11 mouse cellular contexts compared by ENCODE assay signal in the genomic region with DNA sequence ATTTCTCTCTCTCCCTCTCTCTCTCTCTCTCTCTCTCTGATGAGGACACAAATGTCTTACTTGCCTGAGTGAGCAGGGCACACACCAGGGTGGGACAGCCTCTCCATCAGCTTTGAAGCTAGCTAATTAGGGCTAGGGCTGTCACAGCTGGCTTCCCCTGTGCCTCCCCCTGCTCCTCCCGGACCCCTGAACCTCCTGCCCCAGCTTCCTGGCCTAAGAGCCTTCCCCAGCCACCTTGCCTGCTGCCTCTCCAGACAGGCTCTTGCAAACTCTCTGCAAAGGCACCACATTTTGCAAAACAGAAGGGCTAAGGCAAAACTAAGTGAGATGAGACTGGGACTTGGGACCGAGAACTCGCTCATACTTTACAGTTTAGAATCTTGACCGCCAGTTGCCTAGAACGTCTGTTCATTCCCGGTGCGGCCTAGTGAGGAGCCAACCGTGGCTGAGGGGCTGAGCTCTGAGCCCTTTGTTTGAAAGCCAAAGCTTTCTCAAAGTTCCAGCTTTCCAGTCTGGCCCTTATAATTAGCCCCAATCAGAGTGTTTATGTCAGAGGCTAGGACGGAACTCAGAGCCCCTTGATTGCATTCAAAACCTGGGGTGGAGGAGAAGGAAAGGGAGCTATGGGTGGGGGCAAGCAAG. TPM values are rescaled to one million over a fixed set of nuclear protein-coding genes. Genes with fewer than 3 reads are reported as not detected.
DNase-seq lines count a peak whose midpoint lies in the region; ATAC-seq and TF ChIP-seq lines count a peak whose summit lies in the region.
"Had no signal": no experiment of that assay in that cellular context is flagged by ENCODE, and none has a peak within 500 bp of the region (broad histone marks: within the 10 kb centered on the region; RNA-seq: fewer than 3 reads in every experiment).

No protein-coding gene starts in this region.

- H3K9me3 ChIP-seq in forebrain, embryonic 12.5 days, result no peaks in the 10 kb centered on the region
- no peaks in the 10 kb centered on the region for H3K9me3 ChIP-seq in midbrain, embryonic 13.5 days

- H3K27me3 ChIP-seq in kidney, adult 2 months (replicated peaks; ENCODE audit: control insufficient read depth, insufficient read depth, low read length), result no peaks in the 10 kb centered on the region
- peaks cover 6% of the 10 kb centered on the region; the same call in 1 of the 2 replicates for H3K27me3 ChIP-seq in forebrain, embryonic 12.5 days
- peaks cover 15% of the 10 kb centered on the region for H3K27me3 ChIP-seq in midbrain, embryonic 13.5 days

- no peak for TF ChIP-seq POLR2A in kidney, adult 2 months (IDR thresholded peaks at IDR 0.05; ENCODE audit: low read depth, low read length)

- peak; percentile 61 for DNase-seq in embryo, embryonic 10.5 days (ENCODE audit: low spot score)
- DNase-seq in embryo, embryonic 10 days (ENCODE audit: low spot score), result no peak
- DNase-seq in kidney, postnatal 10 days, result peak; percentile 34
- DNase-seq in kidney, adult 2 months, result no peak
- DNase-seq in layer of hippocampus, adult 9-11 months, result no peak
- no peak for DNase-seq in right cerebral cortex, adult 2 months (ENCODE audit: low spot score in 2 of 2)
- DNase-seq: gastrocnemius, postnatal 36 days; layer of hippocampus, postnatal 36 days; lung, postnatal 36 days had no signal

- no peaks in the 10 kb centered on the region for H3K36me3 ChIP-seq in kidney, adult 2 months (ENCODE audit: control insufficient read depth, insufficient read depth, low read length)
- no peaks in the 10 kb centered on the region for H3K36me3 ChIP-seq in forebrain, embryonic 12.5 days (replicated peaks)
- no peaks in the 10 kb centered on the region for H3K36me3 ChIP-seq in midbrain, embryonic 13.5 days

- H3K9ac ChIP-seq in forebrain, embryonic 12.5 days, result peak overlapping the region; percentile 45
- 0 out of 2 replicates have a peak overlapping the region, but pooled peaks have one; percentile 25 for H3K9ac ChIP-seq in midbrain, embryonic 13.5 days (replicated peaks)

- H3K4me1 ChIP-seq in kidney, adult 2 months (ENCODE audit: control insufficient read depth, insufficient read depth, low read length), result no peaks in the 10 kb centered on the region
- peaks cover 43% of the 10 kb centered on the region for H3K4me1 ChIP-seq in forebrain, embryonic 12.5 days
- H3K4me1 ChIP-seq in midbrain, embryonic 13.5 days (replicated peaks), result peaks cover 52% of the 10 kb centered on the region

- no peak overlapping the region for H3K4me3 ChIP-seq in kidney, adult 2 months (ENCODE audit: insufficient read depth, low read depth, low read length)
- peak overlapping the region; percentile 4; the same call in 1 of the 2 replicates for H3K4me3 ChIP-seq in forebrain, embryonic 12.5 days (replicated peaks)
- no peak overlapping the region for H3K4me3 ChIP-seq in midbrain, embryonic 13.5 days (replicated peaks)

- H3K27ac ChIP-seq in kidney, adult 2 months (ENCODE audit: insufficient read depth, low read depth, low read length), result no peak overlapping the region
- H3K27ac ChIP-seq in forebrain, embryonic 12.5 days, result peak overlapping the region; percentile 84
- H3K27ac ChIP-seq in midbrain, embryonic 13.5 days, result peak overlapping the region; percentile 51; the same call in 1 of the 2 replicates

- no peak for TF ChIP-seq CTCF in kidney, adult 2 months (conservative IDR thresholded peaks at IDR 0.05; ENCODE audit: insufficient read depth, insufficient read length, low read depth, low read length)

- ATAC-seq in forebrain, embryonic 12.5 days (ENCODE audit: low FRiP score), result peak; percentile 44
- no peak for ATAC-seq in midbrain, embryonic 13.5 days

- peak overlapping the region; percentile 82 for H3K4me2 ChIP-seq in forebrain, embryonic 12.5 days
- H3K4me2 ChIP-seq in midbrain, embryonic 13.5 days (replicated peaks), result no peak overlapping the region; the same call in 1 of the 2 replicates

- 51% methylated on average over 9 of the region's 9 CpGs for WGBS in kidney, adult 2 months
- WGBS in forebrain, embryonic 12.5 days, result 6% methylated on average over 9 of the region's 9 CpGs
- 9% methylated on average over 9 of the region's 9 CpGs for WGBS in midbrain, embryonic 13.5 days

RNA-seq across cellular contexts. Expression of gene Fzd2, which starts 6.6 kb away (rescaled TPM):
- polyA plus RNA-seq in kidney, adult 2 months (2012; rRNA removed), result 8.5 and 12.2 TPM in 2 replicates
- 42.2 and 42.3 TPM in 2 replicates for polyA plus RNA-seq in forebrain, embryonic 12.5 days (2016; fragmentation: Nextera tagmentation; extraction: Ambion mirVana)
- 10.8 and 13.2 TPM in 2 replicates for polyA plus RNA-seq in midbrain, embryonic 13.5 days (2015; fragmentation: Nextera tagmentation; extraction: Ambion mirVana)

RNA-seq across cellular contexts. Expression of gene Gm11627, which starts 31.5 kb away (rescaled TPM):
- polyA plus RNA-seq in kidney, adult 2 months (2012; rRNA removed), result 0.59 and 0.68 TPM in 2 replicates
- 11.7 and 12.5 TPM in 2 replicates for polyA plus RNA-seq in forebrain, embryonic 12.5 days (2016; fragmentation: Nextera tagmentation; extraction: Ambion mirVana)
- polyA plus RNA-seq in midbrain, embryonic 13.5 days (2015; fragmentation: Nextera tagmentation; extraction: Ambion mirVana), result 4.2 and 5.3 TPM in 2 replicates

RNA-seq across cellular contexts. Expression of gene Meioc, which starts 52.7 kb away (rescaled TPM):
- not detected in 2 replicates for polyA plus RNA-seq in kidney, adult 2 months (2012; rRNA removed)
- polyA plus RNA-seq in forebrain, embryonic 12.5 days (2016; fragmentation: Nextera tagmentation; extraction: Ambion mirVana), result 0.19 and 0.21 TPM in 2 replicates
- 0.04 and 0.05 TPM in 2 replicates for polyA plus RNA-seq in midbrain, embryonic 13.5 days (2015; fragmentation: Nextera tagmentation; extraction: Ambion mirVana)

RNA-seq across cellular contexts. Expression of gene Gpatch8, which starts 54.6 kb away (rescaled TPM):
- 11.6 and 12.4 TPM in 2 replicates for polyA plus RNA-seq in kidney, adult 2 months (2012; rRNA removed)
- 66.6 and 67.9 TPM in 2 replicates for polyA plus RNA-seq in forebrain, embryonic 12.5 days (2016; fragmentation: Nextera tagmentation; extraction: Ambion mirVana)
- 84.5 and 87.6 TPM in 2 replicates for polyA plus RNA-seq in midbrain, embryonic 13.5 days (2015; fragmentation: Nextera tagmentation; extraction: Ambion mirVana)

Comparison
In these comparisons a context has a peak if more than half of its experiments do, and no peak if none do; other contexts are left out.
1. DNase-seq: peak in embryo, embryonic 10.5 days (single experiment) and kidney, postnatal 10 days (single experiment); none in embryo, embryonic 10 days (single experiment), kidney, adult 2 months (single experiment), layer of hippocampus, adult 9-11 months (single experiment) and right cerebral cortex, adult 2 months (0 of 2).